Mouse (Mus musculus) forebrain, postnatal 0 days (tissue): Measurements from ENCODE around the gene Runx1. TPM values are rescaled to one million over a fixed set of nuclear protein-coding genes. Genes with fewer than 3 reads are reported as not detected.
A peak's percentile ranks its signal among the peaks of the same experiment; 100 is the strongest.

Experiments
- ATAC-seq: fragments of 200-750 bp; cut with Nextera tagmentation; 2 replicates; pipeline ENCODE4 v1.8.0; 2017; ENCODE audit warnings: mild to moderate bottlenecking, moderate library complexity
- DNase-seq: peaks from one replicate; pipeline ENCODE4 v3.0.0-alpha.2; 2015
- H3K27ac ChIP-seq: fragments of 300-500 bp; sonication (generic); 2 replicates; pipeline ENCODE4 v1.5.1; 2014; ENCODE audit warnings: low read depth, mild to moderate bottlenecking, antibody characterized with exemption, low read length, moderate library complexity, mixed read lengths
- H3K27me3 ChIP-seq: fragments of 300-500 bp; sonication (generic); 2 replicates; pipeline ENCODE4 v1.6.1; 2014; ENCODE audit warnings: mild to moderate bottlenecking, low read length, mixed read lengths; ENCODE audit not compliant: insufficient read depth
- H3K36me3 ChIP-seq: fragments of 300-500 bp; sonication (generic); 2 replicates; pipeline ENCODE4 v1.6.1; 2014; ENCODE audit warnings: mild to moderate bottlenecking, moderate library complexity; ENCODE audit not compliant: insufficient read depth
- H3K4me1 ChIP-seq: fragments of 300-500 bp; sonication (generic); 2 replicates; pipeline ENCODE4 v1.6.1; 2014; ENCODE audit warnings: antibody characterized with exemption; ENCODE audit not compliant: insufficient read depth
- H3K4me2 ChIP-seq: fragments of 300-500 bp; sonication (generic); 2 replicates; pipeline ENCODE4 v1.6.1; 2014; ENCODE audit warnings: low read depth, mild to moderate bottlenecking, moderate library complexity
- H3K4me3 ChIP-seq: fragments of 300-500 bp; sonication (generic); 2 replicates; pipeline ENCODE4 v1.5.1; 2014; ENCODE audit warnings: low read depth, low read length, mixed read lengths
- H3K9ac ChIP-seq: fragments of 300-500 bp; sonication (generic); 2 replicates; pipeline ENCODE4 v1.6.1; 2014; ENCODE audit warnings: mild to moderate bottlenecking
- H3K9me3 ChIP-seq: fragments of 300-500 bp; sonication (generic); 2 replicates; pipeline ENCODE4 v1.6.1; 2016; ENCODE audit warnings: low read length
- CTCF ChIP-seq: sonication (generic); IDR thresholded peaks from 2 replicates; pipeline ENCODE4 v1.5.1; 2016; ENCODE audit warnings: antibody characterized with exemption, control low read depth, low read depth
- WGBS: fragments of 180-500 bp; shearing (Covaris S2); extraction: QIAGEN DNeasy Blood & Tissue Kit; methylation state at CpG from one replicate; pipeline ENCODE4 v1.1.7; 2014; 5-methylcytosine and 5-hydroxymethylcytosine counted together
- polyA plus RNA-seq: library from polyadenylated mRNA; unstranded; fragments of >200 nt; fragmentation: Nextera tagmentation; extraction: Ambion mirVana; gene quantifications from 2 replicates; pipeline ENCODE4 v1.2.1, GENCODE M21; 2015
- total RNA-seq: library from RNA; depleted of rRNA; stranded (reverse); fragments of >200 nt; gene quantifications from 2 replicates; pipeline ENCODE4 v1.2.3, GENCODE M21; 2014

The Runx1 gene
- total and polyA plus RNA-seq, 2 experiments from 2014 or later: 0.46 to 1.2 TPM

- WGBS: 79% methylated on average over 6 of the region's 6 CpGs
Observed at GRCm38 (mm10) chr16:92826683-92827082, 734 bp upstream of the Runx1 start.

GRCm38 (mm10) chr16:92825204-92825843, 625 bp downstream of the Runx1 start:
- WGBS: 87% methylated on average over 18 of the region's 18 CpGs
- no peaks in the 10 kb centered on the region for H3K9me3 ChIP-seq
- H3K4me2 ChIP-seq: no peak overlapping the region
- no peak for DNase-seq
- H3K36me3 ChIP-seq: no peaks in the 10 kb centered on the region
- no peaks in the 10 kb centered on the region; the same call in 1 of the 2 replicates for H3K27me3 ChIP-seq
- no peak overlapping the region for H3K27ac ChIP-seq
- no peak overlapping the region for H3K9ac ChIP-seq
- H3K4me1 ChIP-seq: no peaks in the 10 kb centered on the region
- ATAC-seq: no peak
- H3K4me3 ChIP-seq: no peak overlapping the region
- TF ChIP-seq CTCF: no peak

More at GRCm38 (mm10) chr16:92826683-92827082, 734 bp upstream of the Runx1 start:
- Histone ChIP-seq H3K36me3 (no peaks in the 10 kb centered on the region), H3K27ac (no peak overlapping the region), H3K27me3 (no peaks in the 10 kb centered on the region; the same call in 1 of the 2 replicates), H3K4me1 (no peaks in the 10 kb centered on the region), H3K9me3 (no peaks in the 10 kb centered on the region), H3K4me2 (no peak overlapping the region), H3K4me3 (no peak overlapping the region), H3K9ac (no peak overlapping the region)
- DNase-seq: no peak
- no peak for TF ChIP-seq CTCF
- ATAC-seq: no peak

- H3K36me3 ChIP-seq: no peaks in the 10 kb centered on the region
- no peak overlapping the region for H3K27ac ChIP-seq
- WGBS: 85% methylated on average over 9 of the region's 9 CpGs
- no peaks in the 10 kb centered on the region; the same call in 1 of the 2 replicates for H3K27me3 ChIP-seq
- no peak overlapping the region for H3K4me2 ChIP-seq
- ATAC-seq (no peak), DNase-seq (no peak)
- no peaks in the 10 kb centered on the region for H3K9me3 ChIP-seq
- no peaks in the 10 kb centered on the region for H3K4me1 ChIP-seq
- no peak overlapping the region for H3K4me3 ChIP-seq
- no peak overlapping the region for H3K9ac ChIP-seq
- no peak for TF ChIP-seq CTCF
Observed at GRCm38 (mm10) chr16:92824723-92825203, 1.2 kb downstream of the Runx1 start.

- no peak for TF ChIP-seq CTCF
- H3K36me3 ChIP-seq: no peaks in the 10 kb centered on the region
- H3K27ac ChIP-seq: no peak overlapping the region
- no peaks in the 10 kb centered on the region for H3K9me3 ChIP-seq
- no peak overlapping the region for H3K4me3 ChIP-seq
- H3K4me1 ChIP-seq: no peaks in the 10 kb centered on the region
- no peak overlapping the region for H3K4me2 ChIP-seq
- WGBS: 51% methylated on average over 6 of the region's 6 CpGs
- ATAC-seq (no peak), DNase-seq (no peak)
- no peaks in the 10 kb centered on the region; the same call in 1 of the 2 replicates for H3K27me3 ChIP-seq
- no peak overlapping the region for H3K9ac ChIP-seq
Observed at GRCm38 (mm10) chr16:92824003-92824722, 1.8 kb downstream of the Runx1 start.

GRCm38 (mm10) chr16:92823381-92823862, 2.5 kb downstream of the Runx1 start:
- no peak overlapping the region for H3K9ac ChIP-seq
- H3K27ac ChIP-seq: no peak overlapping the region
- peak; percentile 55 for ATAC-seq
- no peaks in the 10 kb centered on the region for H3K9me3 ChIP-seq
- H3K36me3 ChIP-seq: no peaks in the 10 kb centered on the region
- H3K4me2 ChIP-seq: no peak overlapping the region
- H3K4me3 ChIP-seq: no peak overlapping the region
- DNase-seq: peak; percentile 57
- no peaks in the 10 kb centered on the region; the same call in 1 of the 2 replicates for H3K27me3 ChIP-seq
- no peaks in the 10 kb centered on the region for H3K4me1 ChIP-seq
- TF ChIP-seq CTCF: no peak
- WGBS: 35% methylated on average over 5 of the region's 5 CpGs

- H3K4me3 ChIP-seq: no peak overlapping the region
- no peak overlapping the region for H3K9ac ChIP-seq
- TF ChIP-seq CTCF: no peak
- no peak for ATAC-seq
- 83% methylated on average over 12 of the region's 12 CpGs for WGBS
- H3K27ac ChIP-seq: no peak overlapping the region
- no peaks in the 10 kb centered on the region for H3K36me3 ChIP-seq
- no peak for DNase-seq
- H3K27me3 ChIP-seq: no peaks in the 10 kb centered on the region
- no peaks in the 10 kb centered on the region for H3K9me3 ChIP-seq
- no peaks in the 10 kb centered on the region for H3K4me1 ChIP-seq
- H3K4me2 ChIP-seq: no peak overlapping the region
Observed at GRCm38 (mm10) chr16:92822676-92823075, 3.3 kb downstream of the Runx1 start.
